20 mouse cellular contexts compared by ENCODE assay signal in genomic region chr5:112622946-112623345, GRCm38 (mm10). TPM values are rescaled to one million over a fixed set of nuclear protein-coding genes. Genes with fewer than 3 reads are reported as not detected.
DNase-seq lines count a peak whose midpoint lies in the region; ATAC-seq and TF ChIP-seq lines count a peak whose summit lies in the region.
"Had no signal": no experiment of that assay in that cellular context is flagged by ENCODE, and none has a peak within 500 bp of the region (broad histone marks: within the 10 kb centered on the region; RNA-seq: fewer than 3 reads in every experiment).

No protein-coding gene starts in this region.

- H3K36me3 ChIP-seq in forebrain, embryonic 10.5 days (replicated peaks) = no peaks in the 10 kb centered on the region
- no peaks in the 10 kb centered on the region for H3K36me3 ChIP-seq in forebrain, embryonic 12.5 days (replicated peaks)
- no peaks in the 10 kb centered on the region for H3K36me3 ChIP-seq in embryonic facial prominence, embryonic 10.5 days (replicated peaks)
- H3K36me3 ChIP-seq in lung, postnatal 0 days (ENCODE audit: insufficient read depth, low read length) = no peaks in the 10 kb centered on the region
- H3K36me3 ChIP-seq in midbrain, embryonic 13.5 days = no peaks in the 10 kb centered on the region
- H3K36me3 ChIP-seq: limb, embryonic 10.5 days; liver, embryonic 15.5 days had no signal

- H3K9ac ChIP-seq in forebrain, embryonic 12.5 days = no peak overlapping the region
- no peak overlapping the region for H3K9ac ChIP-seq in lung, postnatal 0 days (replicated peaks; ENCODE audit: low read depth)
- no peak overlapping the region for H3K9ac ChIP-seq in midbrain, embryonic 13.5 days (replicated peaks)
- H3K9ac ChIP-seq: liver, embryonic 15.5 days had no signal

- H3K9me3 ChIP-seq in forebrain, embryonic 10.5 days = 0 out of 2 replicates have a peak, but pooled peaks cover 4% of the 10 kb centered on the region
- no peaks in the 10 kb centered on the region for H3K9me3 ChIP-seq in forebrain, embryonic 12.5 days
- no peaks in the 10 kb centered on the region for H3K9me3 ChIP-seq in embryonic facial prominence, embryonic 10.5 days
- H3K9me3 ChIP-seq in lung, postnatal 0 days (ENCODE audit: low read length) = no peaks in the 10 kb centered on the region
- H3K9me3 ChIP-seq in midbrain, embryonic 13.5 days = no peaks in the 10 kb centered on the region
- H3K9me3 ChIP-seq: limb, embryonic 10.5 days; liver, embryonic 15.5 days had no signal

- DNase-seq in forebrain, embryonic 10.5 days (ENCODE audit: extremely low spot score, low spot score) = no peak
- peak; percentile 20 for DNase-seq in embryonic facial prominence, embryonic 10.5 days (ENCODE audit: low spot score)
- peak; percentile 61 for DNase-seq in lung, postnatal 0 days (ENCODE audit: low spot score)
- no peak for DNase-seq in adipocyte (ENCODE audit: low spot score)
- no peak for DNase-seq in spleen, adult 12 weeks (ENCODE audit: low spot score)
- DNase-seq in right cerebral cortex, postnatal 4 days = no peak
- DNase-seq: adrenal gland, postnatal 14 days; cerebellum, adult 9-10 months; kidney, adult 8-10 months; kidney, postnatal 10 days; liver; spleen, adult 18-20 months; thymus, postnatal 14 days had no signal

- H3K4me3 ChIP-seq in forebrain, embryonic 10.5 days = no peak overlapping the region
- no peak overlapping the region for H3K4me3 ChIP-seq in forebrain, embryonic 12.5 days (replicated peaks)
- no peak overlapping the region for H3K4me3 ChIP-seq in embryonic facial prominence, embryonic 10.5 days
- no peak overlapping the region for H3K4me3 ChIP-seq in lung, postnatal 0 days (ENCODE audit: low read depth, low read length)
- no peak overlapping the region for H3K4me3 ChIP-seq in midbrain, embryonic 13.5 days (replicated peaks)
- H3K4me3 ChIP-seq: left cerebral cortex, adult 2 months; limb, embryonic 10.5 days; liver, embryonic 15.5 days; megakaryocyte, embryonic 14.5 days had no signal

- H3K4me2 ChIP-seq in forebrain, embryonic 12.5 days = no peak overlapping the region
- no peak overlapping the region for H3K4me2 ChIP-seq in lung, postnatal 0 days (replicated peaks; ENCODE audit: low read depth, low read length)
- no peak overlapping the region for H3K4me2 ChIP-seq in midbrain, embryonic 13.5 days (replicated peaks)
- H3K4me2 ChIP-seq: heart, embryonic 11.5 days; liver, embryonic 15.5 days had no signal

- WGBS in forebrain, embryonic 10.5 days = 29% methylated on average over 2 of the region's 2 CpGs
- 29% methylated on average over 2 of the region's 2 CpGs for WGBS in forebrain, embryonic 12.5 days
- WGBS in embryonic facial prominence, embryonic 10.5 days = 21% methylated on average over 2 of the region's 2 CpGs
- 35% methylated on average over 2 of the region's 2 CpGs for WGBS in lung, postnatal 0 days
- WGBS in midbrain, embryonic 13.5 days = 43% methylated on average over 2 of the region's 2 CpGs

- TF ChIP-seq CTCF in lung, postnatal 0 days (IDR thresholded peaks at IDR 0.05) = no peak

- peak overlapping the region; percentile 51; the same call in 1 of the 2 replicates for H3K27ac ChIP-seq in forebrain, embryonic 10.5 days
- no peak overlapping the region for H3K27ac ChIP-seq in forebrain, embryonic 12.5 days
- H3K27ac ChIP-seq in embryonic facial prominence, embryonic 10.5 days (replicated peaks) = 0 out of 2 replicates have a peak overlapping the region, but pooled peaks have one; percentile 21
- no peak overlapping the region for H3K27ac ChIP-seq in lung, postnatal 0 days (ENCODE audit: low read length)
- H3K27ac ChIP-seq in midbrain, embryonic 13.5 days = 0 out of 2 replicates have a peak overlapping the region, but pooled peaks have one; percentile 42
- H3K27ac ChIP-seq: left cerebral cortex, adult 2 months; limb, embryonic 10.5 days; liver, embryonic 15.5 days had no signal

- ATAC-seq in forebrain, embryonic 12.5 days (ENCODE audit: low FRiP score) = no peak
- ATAC-seq in lung, postnatal 0 days = peak; percentile 88
- ATAC-seq in midbrain, embryonic 13.5 days = no peak

- peak; percentile 31; the same call in 1 of the 2 replicates for TF ChIP-seq EP300 in lung, postnatal 0 days (IDR thresholded peaks at IDR 0.05)

- H3K27me3 ChIP-seq in forebrain, embryonic 10.5 days (ENCODE audit: poor library complexity, severe bottlenecking) = peaks cover 94% of the 10 kb centered on the region
- peaks cover 10% of the 10 kb centered on the region; the same call in 1 of the 2 replicates for H3K27me3 ChIP-seq in forebrain, embryonic 12.5 days
- H3K27me3 ChIP-seq in embryonic facial prominence, embryonic 10.5 days (replicated peaks; ENCODE audit: low read depth, poor library complexity, severe bottlenecking) = peaks cover 35% of the 10 kb centered on the region
- no peaks in the 10 kb centered on the region for H3K27me3 ChIP-seq in lung, postnatal 0 days (replicated peaks; ENCODE audit: insufficient read depth, low read length)
- no peaks in the 10 kb centered on the region for H3K27me3 ChIP-seq in midbrain, embryonic 13.5 days
- H3K27me3 ChIP-seq: liver, embryonic 15.5 days had no signal

- peaks cover 52% of the 10 kb centered on the region for H3K4me1 ChIP-seq in forebrain, embryonic 10.5 days
- H3K4me1 ChIP-seq in forebrain, embryonic 12.5 days = peaks cover 39% of the 10 kb centered on the region
- H3K4me1 ChIP-seq in embryonic facial prominence, embryonic 10.5 days = peaks cover 33% of the 10 kb centered on the region
- no peaks in the 10 kb centered on the region for H3K4me1 ChIP-seq in lung, postnatal 0 days (ENCODE audit: insufficient read depth, low read depth, low read length)
- H3K4me1 ChIP-seq in midbrain, embryonic 13.5 days (replicated peaks) = peaks cover 37% of the 10 kb centered on the region
- H3K4me1 ChIP-seq: liver, embryonic 15.5 days; megakaryocyte, embryonic 14.5 days had no signal

RNA-seq across cellular contexts. Expression of gene Sez6l, which starts 46.0 kb away (rescaled TPM):
- polyA plus RNA-seq in forebrain, embryonic 10.5 days (2016; fragmentation: Nextera tagmentation; extraction: Ambion mirVana) = 0.65 and 1.4 TPM in 2 replicates
- 13.4 and 14.8 TPM in 2 replicates for polyA plus RNA-seq in forebrain, embryonic 12.5 days (2016; fragmentation: Nextera tagmentation; extraction: Ambion mirVana)
- 0.63 and 0.75 TPM in 2 replicates for polyA plus RNA-seq in embryonic facial prominence, embryonic 10.5 days (2016; fragmentation: Nextera tagmentation; extraction: Ambion mirVana)
- 0.11 and 0.13 TPM in 2 replicates for polyA plus RNA-seq in lung, postnatal 0 days (2015; fragmentation: Nextera tagmentation; extraction: Ambion mirVana)
- polyA plus RNA-seq in midbrain, embryonic 13.5 days (2015; fragmentation: Nextera tagmentation; extraction: Ambion mirVana) = 41.6 and 42.0 TPM in 2 replicates

Comparison
In these comparisons a context has a peak if more than half of its experiments do, and no peak if none do; other contexts are left out.
1. H3K27ac ChIP-seq: peak in forebrain, embryonic 10.5 days (single experiment), embryonic facial prominence, embryonic 10.5 days (single experiment) and midbrain, embryonic 13.5 days (single experiment); none in forebrain, embryonic 12.5 days (single experiment) and lung, postnatal 0 days (single experiment).
2. DNase-seq: peak in embryonic facial prominence, embryonic 10.5 days (single experiment) and lung, postnatal 0 days (single experiment); none in forebrain, embryonic 10.5 days (single experiment), adipocyte (single experiment), spleen, adult 12 weeks (single experiment) and right cerebral cortex, postnatal 4 days (single experiment).